Mouse (Mus musculus): ENCODE results near the gene Ascc1. TPM values are rescaled to one million over a fixed set of nuclear protein-coding genes. Genes with fewer than 3 reads are reported as not detected.
"Not testable (repeated sequence)": the region's sequence is repeated elsewhere in the genome, so short reads cannot be mapped to it uniquely, and the experiment has no call there.

Gene Ascc1
- polyA plus RNA-seq, 1 experiment from 2014 or later: 57.8 TPM

DNA sequence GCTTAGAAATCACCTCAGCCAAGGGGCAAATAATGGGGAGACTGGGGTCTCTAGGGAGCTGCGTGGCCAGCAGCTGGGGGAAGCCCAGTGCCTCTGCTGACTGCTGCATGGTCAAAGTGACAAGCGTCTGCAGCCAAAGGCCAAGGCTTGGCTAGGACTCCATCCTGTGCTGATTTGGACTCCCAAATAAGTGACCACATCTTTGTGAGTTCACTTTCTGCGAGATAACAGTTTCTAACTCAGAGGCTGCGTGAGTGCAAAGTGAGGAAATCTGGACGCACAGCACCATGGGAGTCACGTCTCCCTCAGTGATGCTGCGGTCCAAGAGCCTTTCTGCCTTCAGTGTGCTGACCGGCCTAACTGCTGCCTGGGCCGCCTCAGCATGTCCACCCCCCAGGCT is 125.7 kb downstream of the Ascc1 start:
- Histone ChIP-seq H3K4me1 (replicated peaks; ENCODE audit: insufficient read depth, low read length) (no peaks in the 10 kb centered on the region), H3K9me3 (replicated peaks; ENCODE audit: low read length) (no peaks in the 10 kb centered on the region), H3K4me3 (replicated peaks; ENCODE audit: low read depth, low read length) (no peak overlapping the region), H3K27me3 (ENCODE audit: insufficient read depth, low read length) (no peaks in the 10 kb centered on the region), H3K4me2 (ENCODE audit: low read length) (no peak overlapping the region), H3K36me3 (ENCODE audit: insufficient read depth, low read length) (no peaks in the 10 kb centered on the region), H3K27ac (no peak overlapping the region), H3K9ac (ENCODE audit: low read depth, low read length) (no peak overlapping the region)
- no peak for TF ChIP-seq CTCF (IDR thresholded peaks at IDR 0.05; ENCODE audit: low read depth)
- DNase-seq (ENCODE audit: low spot score) (no peak), ATAC-seq (replicated peaks; ENCODE audit: low FRiP score, low read depth) (no peak)
- WGBS: 88% methylated on average over 9 of the region's 9 CpGs

DNA sequence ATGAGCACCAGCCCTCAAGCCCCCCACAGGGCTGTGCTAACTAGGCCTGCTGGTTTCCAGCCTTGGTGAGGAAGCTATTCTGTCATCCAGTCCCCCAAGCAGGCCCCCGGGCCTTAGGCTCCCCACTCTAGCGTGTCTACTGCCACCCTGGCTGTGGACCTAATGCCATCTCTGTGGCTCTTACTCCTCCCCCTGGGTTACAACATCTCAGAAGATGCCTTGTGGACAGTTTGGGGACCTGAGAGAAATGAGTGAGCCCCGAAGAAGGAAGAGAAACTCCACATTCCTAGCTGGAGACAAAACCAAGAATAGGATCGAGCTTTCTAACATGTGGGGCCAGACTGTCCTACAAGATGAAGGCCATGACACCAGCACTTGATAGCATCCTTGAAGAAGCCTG is 127.9 kb downstream of the Ascc1 start:
- no peaks in the 10 kb centered on the region for H3K4me1 ChIP-seq (replicated peaks; ENCODE audit: insufficient read depth, low read length)
- H3K27me3 ChIP-seq (ENCODE audit: insufficient read depth, low read length): no peaks in the 10 kb centered on the region
- no peak overlapping the region for H3K9ac ChIP-seq (ENCODE audit: low read depth, low read length)
- no peak for DNase-seq (ENCODE audit: low spot score)
- no peaks in the 10 kb centered on the region for H3K36me3 ChIP-seq (ENCODE audit: insufficient read depth, low read length)
- no peak overlapping the region for H3K27ac ChIP-seq
- no peaks in the 10 kb centered on the region for H3K9me3 ChIP-seq (replicated peaks; ENCODE audit: low read length)
- no peak overlapping the region for H3K4me2 ChIP-seq (ENCODE audit: low read length)
- WGBS: 84% methylated on average over 4 of the region's 4 CpGs
- TF ChIP-seq CTCF (IDR thresholded peaks at IDR 0.05; ENCODE audit: low read depth): no peak
- no peak overlapping the region for H3K4me3 ChIP-seq (replicated peaks; ENCODE audit: low read depth, low read length)
- no peak for ATAC-seq (replicated peaks; ENCODE audit: low FRiP score, low read depth)

DNA sequence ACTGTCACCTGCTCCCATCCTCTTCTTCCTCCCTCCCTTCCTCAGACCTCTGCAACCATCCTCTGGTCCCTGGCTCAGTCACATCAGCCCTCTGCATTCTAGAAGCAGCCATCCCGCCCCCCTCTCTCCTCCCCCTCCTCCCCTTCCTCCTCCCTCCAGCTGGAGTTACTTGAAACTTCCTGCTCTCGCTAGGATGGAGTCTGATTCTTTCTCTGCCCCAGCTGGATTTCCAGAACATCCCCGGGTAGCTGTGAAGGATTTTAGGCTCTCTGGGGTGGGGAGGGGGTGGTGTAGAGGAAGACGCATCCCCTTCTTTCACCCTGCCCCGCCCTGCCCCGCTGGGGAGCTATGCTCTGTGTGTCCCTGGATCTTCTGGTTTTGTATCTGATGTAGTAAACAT is 130.9 kb downstream of the Ascc1 start:
- no peak overlapping the region for H3K9ac ChIP-seq (ENCODE audit: low read depth, low read length)
- H3K36me3 ChIP-seq (ENCODE audit: insufficient read depth, low read length): no peaks in the 10 kb centered on the region
- no peak overlapping the region for H3K4me2 ChIP-seq (ENCODE audit: low read length)
- no peaks in the 10 kb centered on the region for H3K4me1 ChIP-seq (replicated peaks; ENCODE audit: insufficient read depth, low read length)
- no peak overlapping the region for H3K27ac ChIP-seq
- TF ChIP-seq CTCF (IDR thresholded peaks at IDR 0.05; ENCODE audit: low read depth): no peak
- ATAC-seq (replicated peaks; ENCODE audit: low FRiP score, low read depth) (peak; percentile 35; the same call in 1 of the 2 replicates), DNase-seq (ENCODE audit: low spot score) (peak; percentile 47)
- no peaks in the 10 kb centered on the region for H3K27me3 ChIP-seq (ENCODE audit: insufficient read depth, low read length)
- WGBS: 25% methylated on average over 6 of the region's 6 CpGs
- H3K4me3 ChIP-seq (replicated peaks; ENCODE audit: low read depth, low read length): no peak overlapping the region
- H3K9me3 ChIP-seq (replicated peaks; ENCODE audit: low read length): no peaks in the 10 kb centered on the region

DNA sequence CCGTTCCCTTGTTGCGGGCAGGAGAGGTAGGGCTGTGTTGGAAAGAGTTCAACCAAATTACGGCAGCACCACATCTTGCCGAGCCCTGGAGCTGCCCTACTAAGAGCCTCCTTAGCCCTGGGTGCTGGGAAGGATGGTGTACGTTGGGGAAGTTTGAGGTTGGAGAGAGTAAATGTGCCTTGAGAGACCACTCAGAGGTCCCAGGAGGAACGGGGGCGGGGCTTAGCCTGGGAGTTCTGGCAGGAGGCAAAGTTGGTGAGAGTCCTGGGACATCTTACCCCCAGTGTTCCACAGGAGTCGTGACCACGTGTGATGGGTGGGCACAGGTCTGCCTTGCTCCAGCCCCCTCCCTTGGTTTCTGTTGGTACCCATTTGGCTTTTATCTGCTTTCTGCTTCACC is 131.6 kb downstream of the Ascc1 start:
- WGBS: 63% methylated on average over 9 of the region's 9 CpGs

DNA sequence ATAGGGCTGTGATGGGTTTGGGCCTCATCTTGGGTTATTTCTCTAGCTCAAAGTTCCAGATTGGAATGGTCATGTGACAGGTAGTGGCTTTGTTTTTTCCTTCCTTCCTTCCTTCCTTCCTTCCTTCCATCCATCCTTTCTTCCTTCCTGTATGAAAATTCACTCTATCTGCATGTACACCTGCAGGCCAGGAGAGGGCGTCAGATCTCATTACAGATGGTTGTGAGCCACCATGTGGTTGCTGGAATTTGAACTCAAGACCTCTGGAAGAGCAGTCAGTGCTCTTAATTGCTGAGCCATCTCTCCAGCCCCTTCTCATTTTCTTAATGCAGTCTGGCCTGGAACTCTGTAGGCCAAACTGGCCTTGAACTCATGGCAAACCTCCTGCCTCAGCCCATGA is 133.4 kb downstream of the Ascc1 start:
- not testable (repeated sequence) for H3K27me3 ChIP-seq (ENCODE audit: insufficient read depth, low read length); H3K36me3 ChIP-seq (ENCODE audit: insufficient read depth, low read length); ATAC-seq (replicated peaks; ENCODE audit: low FRiP score, low read depth); H3K4me1 ChIP-seq (replicated peaks; ENCODE audit: insufficient read depth, low read length); H3K4me3 ChIP-seq (replicated peaks; ENCODE audit: low read depth, low read length); H3K9me3 ChIP-seq (replicated peaks; ENCODE audit: low read length); H3K9ac ChIP-seq (ENCODE audit: low read depth, low read length); H3K27ac ChIP-seq; DNase-seq (ENCODE audit: low spot score); H3K4me2 ChIP-seq (ENCODE audit: low read length)
- 63% methylated on average over 1 of the region's 1 CpGs for WGBS
- TF ChIP-seq CTCF (IDR thresholded peaks at IDR 0.05; ENCODE audit: low read depth): peak; percentile 22; the same call in 1 of the 2 replicates

More for the DNA sequence above, 131.6 kb downstream of the Ascc1 start:
- no peak for ATAC-seq (replicated peaks; ENCODE audit: low FRiP score, low read depth)
- Histone ChIP-seq H3K4me2 (ENCODE audit: low read length) (no peak overlapping the region), H3K9me3 (replicated peaks; ENCODE audit: low read length) (no peaks in the 10 kb centered on the region), H3K36me3 (ENCODE audit: insufficient read depth, low read length) (no peaks in the 10 kb centered on the region), H3K9ac (ENCODE audit: low read depth, low read length) (no peak overlapping the region), H3K4me1 (replicated peaks; ENCODE audit: insufficient read depth, low read length) (no peaks in the 10 kb centered on the region), H3K4me3 (replicated peaks; ENCODE audit: low read depth, low read length) (no peak overlapping the region), H3K27ac (no peak overlapping the region), H3K27me3 (ENCODE audit: insufficient read depth, low read length) (no peaks in the 10 kb centered on the region)
- DNase-seq (ENCODE audit: low spot score): no peak
- no peak for TF ChIP-seq CTCF (IDR thresholded peaks at IDR 0.05; ENCODE audit: low read depth)

DNA sequence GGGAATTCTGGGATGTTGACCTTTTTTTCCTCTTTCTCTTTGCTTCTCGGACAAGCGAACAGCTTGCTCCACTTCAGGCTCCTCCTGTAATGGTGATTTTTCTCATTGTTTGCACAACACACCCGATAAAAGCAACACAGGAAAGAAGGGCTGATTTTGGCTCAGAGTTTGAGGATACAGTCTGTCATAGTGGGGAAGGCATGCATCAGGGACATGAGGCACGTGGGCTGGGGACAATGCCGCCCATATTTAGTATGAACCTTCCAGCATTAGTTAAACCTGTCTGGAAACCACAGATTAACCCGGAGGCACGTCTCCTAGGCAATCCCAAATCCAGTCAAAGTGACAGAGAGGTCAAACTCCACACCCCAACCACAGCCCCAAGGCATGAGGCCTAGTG is 134.3 kb downstream of the Ascc1 start:
- 63% methylated on average over 7 of the region's 7 CpGs for WGBS
- Histone ChIP-seq H3K4me1 (replicated peaks; ENCODE audit: insufficient read depth, low read length) (no peaks in the 10 kb centered on the region), H3K9ac (ENCODE audit: low read depth, low read length) (no peak overlapping the region), H3K27ac (no peak overlapping the region), H3K9me3 (replicated peaks; ENCODE audit: low read length) (no peaks in the 10 kb centered on the region), H3K36me3 (ENCODE audit: insufficient read depth, low read length) (no peaks in the 10 kb centered on the region), H3K4me3 (replicated peaks; ENCODE audit: low read depth, low read length) (no peak overlapping the region), H3K4me2 (ENCODE audit: low read length) (no peak overlapping the region), H3K27me3 (ENCODE audit: insufficient read depth, low read length) (no peaks in the 10 kb centered on the region)
- ATAC-seq (replicated peaks; ENCODE audit: low FRiP score, low read depth) (no peak), DNase-seq (ENCODE audit: low spot score) (no peak)
- no peak for TF ChIP-seq CTCF (IDR thresholded peaks at IDR 0.05; ENCODE audit: low read depth)

DNA sequence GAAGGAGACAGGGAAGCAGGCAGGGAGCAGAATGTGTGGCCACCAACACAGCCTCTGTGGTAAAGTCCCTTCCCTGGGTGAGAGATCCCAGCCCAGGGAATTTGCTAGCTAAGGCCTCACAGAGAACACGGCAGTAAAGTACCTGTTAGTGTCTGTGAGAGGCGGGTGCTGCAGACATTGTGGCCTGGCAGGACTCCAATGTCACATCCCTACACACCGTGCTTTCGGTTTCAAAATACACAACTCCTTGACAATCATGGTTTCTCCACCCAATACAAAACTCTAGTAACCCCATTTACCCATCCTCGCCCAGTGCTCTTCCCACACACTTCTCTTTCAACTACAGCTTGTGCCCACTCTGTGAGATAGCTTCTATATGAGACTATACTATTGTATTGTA is 136.1 kb downstream of the Ascc1 start:
- Histone ChIP-seq H3K9me3 (replicated peaks; ENCODE audit: low read length) (no peaks in the 10 kb centered on the region), H3K4me3 (replicated peaks; ENCODE audit: low read depth, low read length) (no peak overlapping the region), H3K4me1 (replicated peaks; ENCODE audit: insufficient read depth, low read length) (no peaks in the 10 kb centered on the region), H3K36me3 (ENCODE audit: insufficient read depth, low read length) (no peaks in the 10 kb centered on the region), H3K27me3 (ENCODE audit: insufficient read depth, low read length) (no peaks in the 10 kb centered on the region), H3K27ac (no peak overlapping the region), H3K4me2 (ENCODE audit: low read length) (no peak overlapping the region), H3K9ac (ENCODE audit: low read depth, low read length) (no peak overlapping the region)
- WGBS: 80% methylated on average over 5 of the region's 5 CpGs
- ATAC-seq (replicated peaks; ENCODE audit: low FRiP score, low read depth) (no peak), DNase-seq (ENCODE audit: low spot score) (no peak)
- TF ChIP-seq CTCF (IDR thresholded peaks at IDR 0.05; ENCODE audit: low read depth): no peak

Data from kidney, postnatal 0 days (tissue).